Mouse (Mus musculus) natural killer cell, adult 2 months (primary cell): Measurements from ENCODE around the gene Mta1.

ENCODE experiments used
- DNase-seq, 2 experiments: peaks; one replicate each; pipeline ENCODE4 v3.0.0; 2022; ENCODE audit warnings: low spot score in 2 of 2

The Mta1 gene

GRCm38 (mm10) chr12:113097749-113098281 lies at the start of gene Mta1:
Gene Mta1 (plus strand): TSS chr12:113098278.
- DNase-seq, result peak in 1 of 2 experiments; percentile 18

GRCm38 (mm10) chr12:113049836-113050235 lies 48.2 kb upstream of the Mta1 start:
- peak; percentile 55 to 68 for DNase-seq

DNA sequence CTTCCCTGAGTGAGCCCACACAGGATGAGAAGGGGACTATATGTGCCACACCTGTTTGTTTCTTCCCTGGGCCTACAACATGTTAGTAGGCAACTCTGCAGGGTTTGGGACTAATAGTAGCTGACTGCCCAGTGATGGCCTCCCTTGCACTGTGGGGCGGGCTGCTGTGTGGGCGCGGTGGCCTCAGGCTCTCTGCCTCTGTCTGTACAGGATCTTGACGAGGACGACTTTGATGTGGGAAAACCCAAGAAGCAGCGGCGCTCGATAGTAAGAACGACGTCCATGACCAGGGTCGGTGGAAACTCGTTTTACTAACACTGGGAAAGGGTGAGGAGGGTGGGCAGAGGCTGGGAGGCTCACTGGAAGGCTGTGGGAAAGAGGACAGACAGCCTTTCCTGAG lies 47.4 kb upstream of the Mta1 start:
- peak; percentile 33 to 40 for DNase-seq

DNA sequence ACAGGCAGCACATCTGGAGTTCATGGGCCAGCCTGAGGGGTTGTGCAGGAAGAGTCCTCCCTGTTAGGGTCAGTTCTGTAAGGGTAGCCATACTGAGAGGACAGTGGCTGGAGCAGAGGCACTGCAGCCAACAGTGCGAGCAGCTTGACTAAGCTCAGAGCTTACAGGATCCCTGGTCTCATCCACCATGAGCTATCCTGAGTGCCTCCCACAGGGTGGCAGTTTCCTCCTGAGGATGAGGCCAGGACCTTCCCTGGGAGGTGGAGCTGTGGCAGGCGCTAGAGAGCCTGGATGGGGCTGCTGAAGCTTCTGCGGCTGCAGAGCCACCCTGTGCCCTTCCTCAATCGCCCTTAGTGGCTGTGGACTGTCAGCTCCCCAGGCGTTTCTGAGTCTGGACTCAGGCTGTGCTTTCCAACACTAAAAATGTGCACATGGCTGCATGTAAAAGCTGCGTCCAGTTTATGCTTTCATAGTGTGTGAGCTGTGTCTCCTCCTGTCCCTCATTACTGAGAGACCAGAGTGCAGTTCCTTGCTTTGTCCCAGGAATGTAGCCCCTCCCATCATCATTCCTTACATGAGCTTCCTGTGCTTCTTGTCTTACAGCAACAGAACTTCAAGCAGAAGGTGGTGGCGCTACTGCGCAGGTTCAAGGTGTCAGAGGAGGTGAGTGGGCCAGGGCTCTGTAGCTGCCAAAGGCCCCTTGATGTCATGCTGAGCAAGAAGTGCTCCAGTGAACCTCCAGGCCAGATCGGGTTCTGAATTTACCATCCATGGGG lies 46.3 kb upstream of the Mta1 start:
- DNase-seq, result no peak

DNA sequence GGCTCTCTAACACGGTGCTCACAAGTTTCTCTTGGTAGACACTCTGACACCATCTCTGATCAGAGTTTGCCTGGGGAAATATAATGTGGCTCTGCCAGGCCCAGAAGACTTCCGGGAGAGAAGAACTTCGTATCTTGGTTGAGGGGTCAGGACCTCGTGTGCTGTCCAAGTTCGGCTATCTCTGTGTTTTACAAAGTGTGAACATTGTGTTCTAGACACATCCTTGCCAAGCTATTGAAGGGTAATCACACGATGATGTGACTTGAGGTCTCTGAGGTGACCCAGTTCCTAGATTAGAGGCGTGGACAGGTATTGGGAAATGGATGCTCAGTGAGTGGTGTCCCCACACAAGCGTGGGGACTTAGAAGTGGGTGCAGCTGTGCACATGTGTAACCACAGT lies 42.0 kb upstream of the Mta1 start:
- no peak for DNase-seq

GRCm38 (mm10) chr12:113060178-113060577 lies 37.9 kb upstream of the Mta1 start:
- no peak for DNase-seq

DNA sequence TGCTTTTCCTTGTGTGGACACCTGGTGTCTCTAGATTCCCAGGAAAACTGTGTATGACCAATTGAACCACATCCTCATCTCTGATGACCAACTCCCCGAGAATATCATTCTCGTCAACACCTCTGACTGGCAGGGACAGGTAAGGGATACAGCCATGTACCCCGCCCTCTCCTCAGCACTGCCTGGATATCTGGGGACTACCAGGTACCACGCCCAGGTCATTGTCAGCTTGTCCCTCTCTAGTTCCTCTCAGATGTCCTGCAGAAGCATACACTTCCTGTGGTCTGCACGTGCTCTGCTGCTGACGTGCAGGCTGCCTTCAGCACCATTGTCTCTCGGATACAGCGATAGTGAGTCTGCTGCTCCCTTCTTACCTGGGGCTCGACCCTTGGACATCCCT lies 36.5 kb upstream of the Mta1 start:
- no peak for DNase-seq

- no peak for DNase-seq
Measured at GRCm38 (mm10) chr12:113062201-113062600, 35.9 kb upstream of the Mta1 start.

- no peak for DNase-seq
Measured at GRCm38 (mm10) chr12:113063700-113064099, 34.4 kb upstream of the Mta1 start.

DNA sequence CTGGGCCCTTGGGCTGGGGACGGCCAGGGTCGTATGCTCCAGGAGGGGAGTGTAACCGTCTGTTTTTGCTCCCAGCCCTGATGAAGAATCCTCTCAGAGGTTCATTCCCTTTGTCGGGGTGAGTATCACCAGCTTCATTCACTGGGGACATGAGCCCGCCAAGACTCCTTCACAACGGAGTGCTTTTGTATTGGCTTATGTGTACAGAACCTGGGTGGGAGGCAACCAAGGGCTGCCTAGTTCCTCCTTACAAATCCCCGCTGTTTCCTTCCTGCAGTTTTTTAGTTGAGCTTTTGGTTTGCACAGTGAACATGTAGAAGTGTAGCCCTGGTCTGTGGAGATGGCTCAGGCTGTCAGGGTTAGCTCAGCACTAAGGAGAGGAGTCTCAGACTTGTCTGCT lies 30.1 kb upstream of the Mta1 start:
- DNase-seq, result no peak

DNA sequence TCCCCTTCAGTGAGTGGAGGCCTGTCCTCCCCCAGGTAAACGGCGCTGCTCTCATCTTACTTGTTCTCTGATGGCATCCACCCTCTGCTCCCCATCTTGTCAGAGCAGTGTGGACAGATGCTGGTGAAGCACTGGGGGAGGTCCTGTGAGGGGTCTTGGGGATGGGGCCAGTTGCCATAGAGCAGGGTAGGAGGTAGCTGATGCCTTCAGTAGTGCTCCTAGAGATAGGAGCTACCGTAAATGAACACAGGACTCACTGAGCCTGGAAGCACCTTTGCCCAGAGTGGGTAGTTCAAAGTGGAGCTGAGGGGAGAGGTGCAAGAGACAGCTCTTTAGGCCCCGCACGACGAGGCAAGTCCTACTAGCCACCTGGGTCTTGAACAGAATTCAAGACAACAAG lies 28.7 kb upstream of the Mta1 start:
- DNase-seq, result no peak

DNA sequence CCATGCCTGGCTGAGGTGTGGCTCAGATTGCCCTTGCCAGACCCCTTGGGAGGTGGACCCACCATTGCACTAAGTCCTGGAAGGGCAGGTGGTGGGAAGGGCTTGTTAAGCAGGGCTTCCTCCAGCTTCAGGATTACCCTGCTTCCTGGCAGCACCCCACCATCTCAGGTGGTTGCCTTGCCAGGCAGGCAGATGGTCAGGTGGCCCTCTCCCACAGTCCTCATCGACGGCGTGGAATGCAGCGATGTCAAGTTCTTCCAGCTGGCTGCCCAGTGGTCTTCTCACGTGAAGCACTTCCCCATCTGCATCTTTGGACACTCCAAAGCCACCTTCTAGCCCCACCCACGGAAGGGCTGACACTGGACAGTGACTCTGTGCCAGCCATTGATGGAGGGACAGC lies 26.8 kb upstream of the Mta1 start:
- no peak for DNase-seq

DNA sequence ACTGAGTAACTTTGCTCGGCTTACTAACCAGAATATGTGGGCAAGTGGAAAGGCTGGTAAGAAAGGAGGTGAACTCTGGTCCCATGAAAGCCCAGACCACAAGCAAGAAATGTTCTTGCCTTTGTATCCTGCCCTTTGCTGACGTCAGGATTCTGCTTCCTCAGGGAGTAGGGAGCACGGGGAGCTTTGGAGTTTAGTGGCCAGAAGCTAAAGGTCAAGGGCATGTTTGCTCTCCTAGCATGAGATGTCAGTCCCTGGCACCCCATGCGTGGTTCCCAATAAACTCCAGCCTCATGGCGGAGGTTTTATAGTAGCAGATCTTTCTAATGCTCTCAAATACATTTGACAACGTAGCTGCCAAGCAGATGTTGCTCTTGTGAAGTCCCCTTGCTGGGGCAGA lies 26.3 kb upstream of the Mta1 start:
- no peak for DNase-seq

DNA sequence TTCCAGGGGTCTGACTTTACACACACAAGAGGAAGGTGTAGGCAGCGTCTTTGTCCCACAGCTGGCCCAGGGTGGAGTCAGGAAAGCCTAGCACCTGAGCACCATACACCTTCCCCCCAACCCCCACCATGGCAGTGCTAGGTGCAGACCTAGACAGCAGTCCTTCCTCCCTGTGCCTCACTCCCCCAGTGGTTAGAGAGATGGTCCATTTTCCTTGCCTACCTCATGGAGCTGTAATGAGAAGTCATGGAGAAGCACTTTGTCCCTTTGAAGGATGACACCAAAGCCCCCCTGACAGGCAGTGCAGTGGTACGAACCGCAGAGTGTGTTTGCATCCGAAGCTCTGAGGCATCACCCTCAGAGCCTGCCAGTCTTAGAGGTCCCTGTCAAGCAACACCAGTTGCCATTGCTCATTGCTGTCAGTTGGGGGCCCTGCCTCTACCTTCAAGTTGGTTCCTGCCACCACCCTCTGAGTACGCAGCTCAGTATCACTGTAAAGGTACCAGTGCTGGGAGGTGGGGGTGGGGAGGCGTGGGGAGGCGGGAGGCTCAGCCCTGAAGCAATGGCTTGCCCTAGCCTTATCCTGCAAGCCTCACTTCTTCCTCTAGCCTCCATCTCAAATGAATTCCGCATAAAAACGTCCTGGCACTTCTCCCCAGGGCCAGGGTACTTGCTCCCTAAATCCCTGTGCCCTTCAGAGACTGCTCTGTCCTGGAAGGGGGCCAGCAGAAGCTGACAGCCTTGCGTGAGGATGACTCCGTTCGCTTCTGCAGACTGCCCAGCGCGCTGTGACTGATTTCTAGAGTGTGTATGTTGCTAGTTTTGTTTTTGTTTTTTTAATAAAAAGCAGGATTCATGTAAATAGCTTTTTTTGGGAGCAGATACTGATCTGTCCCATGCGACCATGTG lies 24.4 kb upstream of the Mta1 start:
- DNase-seq, result peak in 1 of 2 experiments; percentile 16

DNA sequence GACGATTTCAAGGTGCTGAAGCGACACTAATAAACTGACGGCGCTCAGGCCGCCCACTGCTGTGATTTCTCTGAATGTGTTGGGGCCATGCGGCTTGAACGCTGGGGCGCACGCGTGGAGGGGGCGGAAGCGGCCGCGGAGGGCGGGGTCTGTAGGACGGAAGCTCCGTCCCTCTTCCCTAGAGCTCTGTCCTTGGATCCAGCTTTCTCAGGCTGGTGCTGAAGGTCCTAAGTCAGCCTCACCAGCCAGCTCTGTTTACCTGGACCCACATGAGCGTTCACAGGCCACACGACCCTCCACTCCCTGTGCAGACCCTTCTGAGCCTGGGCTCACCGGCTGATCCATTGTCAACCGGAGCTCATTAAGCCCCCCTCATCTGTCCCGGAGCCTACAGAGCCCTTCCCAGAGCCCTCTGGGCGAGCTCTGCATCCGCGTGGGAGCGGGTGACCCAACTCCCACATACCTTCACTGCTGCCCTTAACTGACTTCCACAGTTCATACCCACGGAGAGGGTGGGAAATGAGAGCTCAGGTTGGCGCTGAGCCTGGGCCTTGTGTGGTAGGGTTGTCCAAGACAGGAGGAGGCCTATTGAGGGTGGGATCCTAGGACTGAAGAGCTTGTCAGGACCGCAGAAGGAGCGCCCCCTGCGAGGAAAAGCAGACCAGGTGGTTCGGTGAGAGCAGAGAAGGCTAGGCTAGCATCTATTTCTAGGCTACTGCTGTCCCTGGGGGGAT lies 23.6 kb upstream of the Mta1 start, which contains the start of gene Tex22:
Gene Tex22, plus strand, starts transcription at position 174 of the 734 bp plus-strand sequence.
- peak; percentile 52 to 61 for DNase-seq

DNA sequence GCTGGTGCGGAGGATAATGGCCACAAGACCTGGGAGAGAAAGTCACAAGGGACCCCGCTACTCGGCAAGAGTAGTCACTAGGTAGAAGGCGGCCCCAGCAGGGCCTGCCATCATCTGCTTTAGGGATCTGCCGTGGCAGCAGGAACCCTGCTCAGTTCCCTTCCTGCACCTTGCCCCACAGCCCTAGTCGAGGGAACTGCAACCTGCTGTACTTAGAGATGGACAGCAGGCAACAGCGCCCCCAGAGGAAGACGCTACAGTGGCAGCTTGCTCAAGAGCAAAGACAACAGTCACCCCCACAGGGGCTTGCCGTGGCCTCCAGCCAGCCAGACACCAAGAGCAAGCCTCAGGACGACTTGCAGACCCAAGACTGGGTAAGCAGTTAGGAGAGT lies 23.0 kb upstream of the Mta1 start:
- DNase-seq, result peak; percentile 79 to 89

DNA sequence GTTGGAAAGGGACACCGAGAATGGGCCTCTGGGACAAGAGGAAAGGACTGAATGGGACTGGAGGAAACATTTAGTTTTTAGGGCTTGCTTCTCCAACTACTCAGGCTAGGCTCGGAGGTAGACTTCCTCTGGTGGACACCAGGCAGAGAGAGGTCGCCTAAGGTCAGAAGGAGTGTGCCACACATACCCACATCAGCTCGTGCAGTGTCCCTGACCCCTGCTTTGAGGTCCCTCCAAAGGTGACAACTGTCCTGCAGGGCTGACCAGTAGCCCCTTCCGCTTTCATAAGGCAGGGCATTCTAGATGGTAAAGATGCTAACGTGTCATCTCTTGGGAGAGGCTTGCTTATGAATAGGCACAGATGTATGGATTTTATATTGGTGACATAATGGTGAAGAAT lies 22.6 kb upstream of the Mta1 start:
- no peak for DNase-seq

- no peak for DNase-seq
Measured at GRCm38 (mm10) chr12:113087276-113087675, 10.8 kb upstream of the Mta1 start.

DNA sequence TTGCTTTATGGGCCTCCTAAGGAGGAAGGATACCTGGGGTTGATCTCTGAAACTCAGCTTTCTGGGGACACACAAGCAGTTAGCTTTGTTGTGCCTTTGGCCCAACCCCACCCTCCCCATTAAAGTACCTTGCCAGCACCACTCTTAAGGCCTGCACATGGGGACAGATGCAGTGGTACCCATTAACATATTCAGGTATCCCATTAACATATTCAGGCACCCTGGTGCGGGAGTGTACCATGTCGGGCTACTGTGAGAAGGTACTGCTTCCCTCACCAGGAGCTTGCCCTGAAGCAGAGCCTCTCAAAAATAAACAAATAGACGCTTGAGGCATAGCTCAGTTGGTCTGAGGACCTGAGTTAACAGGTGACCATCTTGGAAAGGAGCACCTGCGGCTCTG lies 10.1 kb upstream of the Mta1 start:
- no peak for DNase-seq

DNA sequence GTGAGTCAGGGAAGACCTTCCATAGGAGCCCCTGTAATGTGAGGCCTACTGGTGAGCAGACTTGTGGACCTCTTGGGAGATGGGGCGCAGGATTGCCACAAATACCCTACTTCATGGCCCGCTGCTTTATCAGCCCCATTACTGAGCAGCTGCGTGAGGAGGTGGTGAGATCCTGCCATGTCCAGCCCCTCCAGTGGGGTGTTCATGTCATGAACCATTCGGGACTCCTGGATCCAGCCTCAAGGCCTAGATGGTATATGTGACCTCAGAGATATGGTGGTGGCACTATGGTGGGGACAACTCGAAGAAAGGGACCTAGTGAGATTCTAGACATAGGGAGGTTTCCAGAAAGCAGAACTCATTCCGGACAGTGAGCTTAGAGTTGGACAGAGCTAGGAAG lies 9.0 kb upstream of the Mta1 start:
- no peak for DNase-seq

DNA sequence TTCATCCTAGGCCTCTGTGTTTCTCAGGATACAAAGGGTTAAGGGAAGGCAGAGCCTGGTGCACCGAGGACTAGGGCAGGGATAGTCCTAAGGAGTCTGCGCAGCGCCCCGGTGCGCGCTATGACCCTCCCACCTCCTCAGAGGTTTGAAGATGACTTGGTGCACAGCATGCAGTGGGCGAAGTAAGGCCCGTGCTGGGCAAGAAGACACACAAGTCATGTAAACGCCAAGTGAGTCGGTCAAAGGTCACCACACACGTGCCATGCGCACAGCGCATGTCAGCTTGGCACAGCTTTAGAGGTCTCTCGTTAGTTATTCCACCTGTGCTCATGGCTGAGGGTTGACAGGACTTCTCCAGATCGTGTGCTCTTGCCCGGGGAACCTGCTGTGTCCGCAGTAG lies 8.0 kb upstream of the Mta1 start:
- DNase-seq, result no peak

DNA sequence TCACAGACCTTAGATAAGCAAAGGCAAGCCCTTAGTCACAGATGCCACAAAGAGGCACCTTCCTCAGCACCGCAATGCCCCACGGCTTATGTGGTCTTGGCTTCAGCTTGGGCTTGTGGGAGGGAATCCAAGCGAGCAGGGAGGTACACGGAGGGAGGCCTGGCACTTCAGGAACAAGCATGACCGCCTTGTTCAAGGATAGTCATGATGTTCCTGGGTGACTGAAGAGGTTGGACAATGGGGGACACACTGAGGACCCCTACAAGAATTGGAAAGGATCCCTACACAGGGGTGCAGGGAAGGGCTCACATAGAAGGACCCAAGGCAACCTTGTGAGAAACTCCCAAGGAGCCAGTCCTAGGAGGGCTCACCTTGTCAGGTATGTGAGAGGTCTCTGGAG lies 1.0 kb upstream of the Mta1 start:
- DNase-seq, result no peak
